Mouse (Mus musculus) embryonic fibroblast, embryonic 13.5 days (primary cell): ENCODE results near the gene Pdxdc1.

Source experiments
- CTCF ChIP-seq: IDR thresholded peaks from 2 replicates; pipeline ENCODE4 v1.5.1; 2011; ENCODE audit warnings: mild to moderate bottlenecking, control low read depth, low read length, moderate library complexity, borderline replicate concordance; ENCODE audit not compliant: insufficient read depth
- POLR2A ChIP-seq: IDR thresholded peaks from 2 replicates; pipeline ENCODE4 v1.6.1; 2011; ENCODE audit warnings: low read depth, mild to moderate bottlenecking, control low read depth, low read length, moderate library complexity

- no peak for TF ChIP-seq CTCF
- no peak for TF ChIP-seq POLR2A
These were observed 41.8 kb upstream of the Pdxdc1 start for GRCm38 (mm10) chr16:13944752-13945151.
